14 mouse cellular contexts compared by ENCODE assay signal in genomic region chr14:54597084-54597483, GRCm38 (mm10). TPM values are rescaled to one million over a fixed set of nuclear protein-coding genes. Genes with fewer than 3 reads are reported as not detected.
DNase-seq lines count a peak whose midpoint lies in the region; ATAC-seq and TF ChIP-seq lines count a peak whose summit lies in the region.
"Had no signal": no experiment of that assay in that cellular context is flagged by ENCODE, and none has a peak within 500 bp of the region (broad histone marks: within the 10 kb centered on the region; RNA-seq: fewer than 3 reads in every experiment).

No protein-coding gene starts in this region.

- no peak overlapping the region for H3K9ac ChIP-seq in intestine, postnatal 0 days (ENCODE audit: low read depth, low read length)
- H3K9ac ChIP-seq in intestine, embryonic 15.5 days = no peak overlapping the region
- H3K9ac ChIP-seq: heart, embryonic 15.5 days; limb, embryonic 12.5 days; neural tube, embryonic 13.5 days had no signal

- ATAC-seq in intestine, postnatal 0 days = no peak
- no peak for ATAC-seq in intestine, embryonic 15.5 days

- TF ChIP-seq POLR2A in testis, adult 2 months (IDR thresholded peaks at IDR 0.05; ENCODE audit: control insufficient read depth, low read depth, low read length) = no peak
- TF ChIP-seq POLR2A in bone marrow, adult 2 months (IDR thresholded peaks at IDR 0.05; ENCODE audit: borderline replicate concordance, control insufficient read depth, low read depth, low read length) = no peak
- no peak for TF ChIP-seq POLR2A in olfactory bulb, adult 2 months (IDR thresholded peaks at IDR 0.05; ENCODE audit: insufficient read depth, low read depth, low read length)

- no peaks in the 10 kb centered on the region for H3K9me3 ChIP-seq in intestine, postnatal 0 days (ENCODE audit: control insufficient read depth)
- H3K9me3 ChIP-seq in intestine, embryonic 15.5 days = no peaks in the 10 kb centered on the region
- H3K9me3 ChIP-seq: heart, embryonic 15.5 days; neural tube, embryonic 13.5 days had no signal

- TF ChIP-seq CTCF in intestine, postnatal 0 days (IDR thresholded peaks at IDR 0.05; ENCODE audit: low read depth) = peak; percentile 70
- peak; percentile 84; the same call in 1 of the 2 replicates for TF ChIP-seq CTCF in testis, adult 2 months (IDR thresholded peaks at IDR 0.05; ENCODE audit: control insufficient read depth, insufficient read depth, insufficient replicate concordance, low read depth, low read length)
- TF ChIP-seq CTCF in bone marrow, adult 2 months (IDR thresholded peaks at IDR 0.05; ENCODE audit: control insufficient read depth, insufficient read depth, low read length) = peak; percentile 69
- 0 out of 2 replicates have a peak, but pooled peaks have one; percentile 10 for TF ChIP-seq CTCF in olfactory bulb, adult 2 months (IDR thresholded peaks at IDR 0.05; ENCODE audit: insufficient read depth, low read depth, low read length)

- H3K4me2 ChIP-seq in intestine, postnatal 0 days (replicated peaks; ENCODE audit: low read depth) = no peak overlapping the region
- no peak overlapping the region for H3K4me2 ChIP-seq in intestine, embryonic 15.5 days (replicated peaks)
- H3K4me2 ChIP-seq: heart, embryonic 15.5 days; limb, embryonic 12.5 days; neural tube, embryonic 13.5 days had no signal

- H3K4me3 ChIP-seq in intestine, postnatal 0 days (ENCODE audit: low read depth, low read length) = no peak overlapping the region
- no peak overlapping the region for H3K4me3 ChIP-seq in intestine, embryonic 15.5 days (replicated peaks)
- no peak overlapping the region for H3K4me3 ChIP-seq in testis, adult 2 months (ENCODE audit: control insufficient read depth, low read depth, low read length)
- H3K4me3 ChIP-seq in bone marrow, adult 2 months (replicated peaks; ENCODE audit: control insufficient read depth, low read depth, low read length) = no peak overlapping the region
- H3K4me3 ChIP-seq in olfactory bulb, adult 2 months (ENCODE audit: insufficient read depth, low read depth, low read length) = no peak overlapping the region
- H3K4me3 ChIP-seq: forebrain, embryonic 10.5 days; heart, embryonic 15.5 days; limb, embryonic 12.5 days; neural tube, embryonic 13.5 days had no signal

- peaks cover 13% of the 10 kb centered on the region for H3K36me3 ChIP-seq in intestine, postnatal 0 days (ENCODE audit: control insufficient read depth, insufficient read depth)
- H3K36me3 ChIP-seq in intestine, embryonic 15.5 days = 0 out of 2 replicates have a peak, but pooled peaks cover 9% of the 10 kb centered on the region
- H3K36me3 ChIP-seq in testis, adult 2 months (ENCODE audit: control insufficient read depth, insufficient read depth, low read length) = no peaks in the 10 kb centered on the region
- H3K36me3 ChIP-seq: heart, embryonic 15.5 days had no signal

- no peaks in the 10 kb centered on the region for H3K27me3 ChIP-seq in intestine, postnatal 0 days (replicated peaks; ENCODE audit: control insufficient read depth, insufficient read depth, low read length)
- H3K27me3 ChIP-seq in intestine, embryonic 15.5 days (replicated peaks) = no peaks in the 10 kb centered on the region
- H3K27me3 ChIP-seq in testis, adult 2 months (ENCODE audit: control insufficient read depth, insufficient read depth, low read length) = no peaks in the 10 kb centered on the region
- H3K27me3 ChIP-seq: heart, embryonic 15.5 days; limb, embryonic 12.5 days; neural tube, embryonic 13.5 days had no signal

- H3K27ac ChIP-seq in intestine, postnatal 0 days (ENCODE audit: low read depth, low read length) = no peak overlapping the region
- H3K27ac ChIP-seq in intestine, embryonic 15.5 days = no peak overlapping the region
- no peak overlapping the region for H3K27ac ChIP-seq in testis, adult 2 months (ENCODE audit: control insufficient read depth, insufficient read depth, low read depth, low read length)
- H3K27ac ChIP-seq in bone marrow, adult 2 months (ENCODE audit: control insufficient read depth, insufficient read depth, low read depth, low read length, poor library complexity) = no peak overlapping the region
- no peak overlapping the region for H3K27ac ChIP-seq in olfactory bulb, adult 2 months (ENCODE audit: insufficient read depth, low read depth, low read length)
- H3K27ac ChIP-seq: forebrain, embryonic 10.5 days; heart, embryonic 15.5 days; limb, embryonic 12.5 days; neural tube, embryonic 13.5 days had no signal

- no peaks in the 10 kb centered on the region for H3K4me1 ChIP-seq in intestine, postnatal 0 days (replicated peaks; ENCODE audit: control insufficient read depth, insufficient read depth, low read length)
- peaks cover 8% of the 10 kb centered on the region; the same call in 1 of the 2 replicates for H3K4me1 ChIP-seq in intestine, embryonic 15.5 days (replicated peaks)
- H3K4me1 ChIP-seq in testis, adult 2 months (ENCODE audit: control insufficient read depth, insufficient read depth, low read length) = peaks cover 11% of the 10 kb centered on the region
- H3K4me1 ChIP-seq in bone marrow, adult 2 months (ENCODE audit: control insufficient read depth, insufficient read depth, low read length) = no peaks in the 10 kb centered on the region
- peaks cover 13% of the 10 kb centered on the region for H3K4me1 ChIP-seq in olfactory bulb, adult 2 months (ENCODE audit: control insufficient read depth, insufficient read depth, low read length)

- 78% methylated on average over 7 of the region's 7 CpGs for WGBS in intestine, postnatal 0 days
- WGBS in intestine, embryonic 15.5 days = 77% methylated on average over 7 of the region's 7 CpGs
- 66% methylated on average over 7 of the region's 7 CpGs for WGBS in bone marrow, adult 2 months
- WGBS in olfactory bulb, adult 2 months = 83% methylated on average over 7 of the region's 7 CpGs

- DNase-seq in testis, postnatal 14 days (ENCODE audit: low spot score) = no peak
- DNase-seq in retina, postnatal 1 day = no peak
- DNase-seq in right cerebral cortex, postnatal 10 days (ENCODE audit: low spot score in 2 of 2) = no peak
- DNase-seq: adrenal gland, adult 2 months; kidney, adult 18-20 months had no signal

RNA-seq across cellular contexts. Expression of gene 4931414P19Rik, which starts 8.7 kb away (rescaled TPM):
- polyA plus RNA-seq in intestine, postnatal 0 days (2015; fragmentation: Nextera tagmentation; extraction: Ambion mirVana) = 2.9 and 3.1 TPM in 2 replicates
- polyA plus RNA-seq in intestine, embryonic 15.5 days (2015; fragmentation: Nextera tagmentation; extraction: Ambion mirVana) = 6.0 and 8.2 TPM in 2 replicates
- 2.1 and 3.5 TPM in 2 replicates for polyA plus RNA-seq in testis, adult 2 months (2012; rRNA removed)
- 6.6 and 10.2 TPM in 2 replicates for polyA plus RNA-seq in bone marrow, adult 2 months (2011; ENCODE audit: insufficient read depth, insufficient read length, low replicate concordance, missing spikeins)
- polyA plus RNA-seq in olfactory bulb, adult 2 months (2012; ENCODE audit: insufficient read depth, insufficient read length, low replicate concordance, missing spikeins) = not detected in 2 replicates

RNA-seq across cellular contexts. Expression of gene Ajuba, which starts 19.7 kb away (rescaled TPM):
- polyA plus RNA-seq in intestine, postnatal 0 days (2015; fragmentation: Nextera tagmentation; extraction: Ambion mirVana) = 13.1 and 15.1 TPM in 2 replicates
- 18.2 and 19.0 TPM in 2 replicates for polyA plus RNA-seq in intestine, embryonic 15.5 days (2015; fragmentation: Nextera tagmentation; extraction: Ambion mirVana)
- 10.0 and 12.5 TPM in 2 replicates for polyA plus RNA-seq in testis, adult 2 months (2012; rRNA removed)
- 5.1 TPM in 1 of 2 replicates, not detected in the other for polyA plus RNA-seq in bone marrow, adult 2 months (2011; ENCODE audit: insufficient read depth, insufficient read length, low replicate concordance, missing spikeins)
- polyA plus RNA-seq in olfactory bulb, adult 2 months (2012; ENCODE audit: insufficient read depth, insufficient read length, low replicate concordance, missing spikeins) = not detected in 2 replicates

RNA-seq across cellular contexts. Expression of gene Psmb5, which starts 20.7 kb away (rescaled TPM):
- polyA plus RNA-seq in intestine, postnatal 0 days (2015; fragmentation: Nextera tagmentation; extraction: Ambion mirVana) = 246 and 274 TPM in 2 replicates
- 360 and 408 TPM in 2 replicates for polyA plus RNA-seq in intestine, embryonic 15.5 days (2015; fragmentation: Nextera tagmentation; extraction: Ambion mirVana)
- polyA plus RNA-seq in testis, adult 2 months (2012; rRNA removed) = 87.4 and 106 TPM in 2 replicates
- polyA plus RNA-seq in bone marrow, adult 2 months (2011; ENCODE audit: insufficient read depth, insufficient read length, low replicate concordance, missing spikeins) = 69.3 and 91.4 TPM in 2 replicates
- not detected in 2 replicates for polyA plus RNA-seq in olfactory bulb, adult 2 months (2012; ENCODE audit: insufficient read depth, insufficient read length, low replicate concordance, missing spikeins)

RNA-seq across cellular contexts. Expression of gene Psmb11, which starts 24.1 kb away (rescaled TPM):
- polyA plus RNA-seq in intestine, postnatal 0 days (2015; fragmentation: Nextera tagmentation; extraction: Ambion mirVana) = not detected in 2 replicates
- not detected in 2 replicates for polyA plus RNA-seq in intestine, embryonic 15.5 days (2015; fragmentation: Nextera tagmentation; extraction: Ambion mirVana)
- polyA plus RNA-seq in testis, adult 2 months (2012; rRNA removed) = 0.04 and 0.38 TPM in 2 replicates
- polyA plus RNA-seq in bone marrow, adult 2 months (2011; ENCODE audit: insufficient read depth, insufficient read length, low replicate concordance, missing spikeins) = 0.47 TPM in 1 of 2 replicates, not detected in the other
- polyA plus RNA-seq in olfactory bulb, adult 2 months (2012; ENCODE audit: insufficient read depth, insufficient read length, low replicate concordance, missing spikeins) = not detected in 2 replicates
- polyA plus RNA-seq: adrenal gland, adult 2 months had no signal

RNA-seq across cellular contexts. Expression of gene Haus4, which starts 42.7 kb away (rescaled TPM):
- polyA plus RNA-seq in intestine, postnatal 0 days (2015; fragmentation: Nextera tagmentation; extraction: Ambion mirVana) = 28.2 and 29.4 TPM in 2 replicates
- 53.9 and 57.2 TPM in 2 replicates for polyA plus RNA-seq in intestine, embryonic 15.5 days (2015; fragmentation: Nextera tagmentation; extraction: Ambion mirVana)
- polyA plus RNA-seq in testis, adult 2 months (2012; rRNA removed) = 107 and 125 TPM in 2 replicates
- polyA plus RNA-seq in bone marrow, adult 2 months (2011; ENCODE audit: insufficient read depth, insufficient read length, low replicate concordance, missing spikeins) = 32.6 and 33.5 TPM in 2 replicates
- polyA plus RNA-seq in olfactory bulb, adult 2 months (2012; ENCODE audit: insufficient read depth, insufficient read length, low replicate concordance, missing spikeins) = not detected in 2 replicates

Comparison
In these comparisons a context has a peak if more than half of its experiments do, and no peak if none do; other contexts are left out.
1. CTCF ChIP-seq: peak in every context shown above with its lines; median percentile 84 in testis, adult 2 months; 70 in intestine, postnatal 0 days; 69 in bone marrow, adult 2 months; 10 in olfactory bulb, adult 2 months.
2. RNA of gene Psmb5, which starts 20.7 kb away (polyA plus RNA-seq): 360 to 408 TPM in intestine, embryonic 15.5 days, 246 to 274 TPM in intestine, postnatal 0 days, 69.3 to 91.4 TPM in bone marrow, adult 2 months and 87.4 to 106 TPM in testis, adult 2 months; not detected in olfactory bulb, adult 2 months; every median in the first group is over 10 times any median in the second.